Mouse (Mus musculus) ovary, postnatal 36 days (tissue): ENCODE results near the gene Tmem178b.
A peak's percentile ranks its signal among the peaks of the same experiment; 100 is the strongest.

Source experiments
- DNase-seq: peaks from one replicate; pipeline ENCODE4 v3.0.0; 2022; ENCODE audit warnings: low spot score, mixed read lengths

The Tmem178b gene

DNA sequence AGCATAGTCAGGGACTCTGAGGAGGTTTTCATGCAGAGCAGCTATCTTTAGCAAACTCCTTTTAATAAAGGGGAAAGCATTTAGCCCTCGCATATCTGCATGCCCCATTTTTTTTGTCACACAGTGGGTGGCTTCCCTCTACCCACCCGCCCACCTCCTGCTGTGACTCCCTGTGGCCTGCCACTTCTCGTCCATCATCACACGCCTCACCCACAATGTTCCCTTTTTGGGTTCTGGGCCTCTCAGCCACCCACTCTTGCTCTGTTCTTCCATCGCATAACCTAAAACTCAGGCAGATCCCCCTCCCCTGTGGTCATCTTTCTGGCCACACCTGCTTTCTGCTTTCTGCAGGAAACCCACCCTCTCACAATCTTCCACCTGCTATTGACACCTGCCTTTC lies 288.3 kb downstream of the Tmem178b start:
- no peak for DNase-seq

GRCm38 (mm10) chr6:40173559-40173958 lies 300.5 kb downstream of the Tmem178b start:
- no peak for DNase-seq

DNA sequence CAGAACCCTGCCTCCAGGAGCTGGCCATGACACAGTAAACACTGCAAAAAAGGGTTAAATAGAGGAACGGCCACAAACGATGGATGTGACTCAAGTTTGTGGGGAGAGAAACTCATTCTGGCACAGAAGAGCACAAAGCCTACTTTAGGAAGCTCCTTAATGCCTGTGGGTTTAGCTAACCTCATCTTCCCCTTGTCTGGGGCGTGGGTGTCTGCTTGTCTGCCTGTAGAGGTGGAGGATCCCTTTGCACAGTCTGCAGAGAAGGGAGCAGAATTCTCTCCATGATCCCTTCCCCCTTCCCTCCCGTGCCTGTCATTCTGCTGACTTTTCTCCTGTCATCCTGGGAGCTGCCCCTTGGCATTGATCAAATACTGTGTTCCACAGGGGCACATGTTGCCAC lies 304.8 kb downstream of the Tmem178b start:
- no peak for DNase-seq

DNA sequence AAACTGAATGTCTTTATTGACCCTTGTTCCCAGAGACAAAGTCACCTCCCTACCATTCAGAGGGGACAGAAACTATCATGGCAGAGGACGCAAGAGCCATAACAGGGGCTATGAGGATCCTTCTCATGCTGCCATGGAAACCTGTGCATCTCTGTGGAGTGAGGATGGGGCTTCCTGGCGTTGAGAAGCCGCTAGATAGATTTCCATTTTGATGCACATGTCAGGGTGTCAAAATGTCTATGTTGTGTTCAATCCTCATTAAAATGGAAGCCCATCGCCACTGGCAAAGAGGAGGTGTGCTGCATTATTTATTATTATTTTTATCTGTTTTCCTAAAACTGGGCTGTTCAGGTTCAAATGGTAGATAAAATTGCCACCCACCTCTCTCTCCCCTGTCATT lies 307.5 kb downstream of the Tmem178b start:
- DNase-seq: no peak

DNA sequence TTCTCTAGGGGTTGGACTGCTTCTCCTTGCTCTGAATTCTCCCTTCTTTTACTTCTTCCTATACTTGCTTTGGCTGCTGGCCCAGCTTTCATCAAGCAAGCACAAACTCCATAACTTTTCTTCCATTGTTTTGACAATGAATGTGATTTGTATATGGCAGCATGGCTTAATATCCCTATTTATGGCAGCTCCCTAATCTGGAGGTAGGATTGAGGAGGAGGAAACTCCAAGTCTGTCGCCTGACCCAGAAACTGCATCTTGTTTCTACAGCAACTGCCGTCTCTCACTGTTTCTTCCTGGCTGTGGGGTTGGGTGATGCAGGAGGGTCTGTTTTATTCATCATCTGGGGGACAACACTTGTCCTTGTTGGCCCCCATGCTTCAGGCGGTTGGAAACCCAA lies 327.6 kb downstream of the Tmem178b start:
- no peak for DNase-seq

DNA sequence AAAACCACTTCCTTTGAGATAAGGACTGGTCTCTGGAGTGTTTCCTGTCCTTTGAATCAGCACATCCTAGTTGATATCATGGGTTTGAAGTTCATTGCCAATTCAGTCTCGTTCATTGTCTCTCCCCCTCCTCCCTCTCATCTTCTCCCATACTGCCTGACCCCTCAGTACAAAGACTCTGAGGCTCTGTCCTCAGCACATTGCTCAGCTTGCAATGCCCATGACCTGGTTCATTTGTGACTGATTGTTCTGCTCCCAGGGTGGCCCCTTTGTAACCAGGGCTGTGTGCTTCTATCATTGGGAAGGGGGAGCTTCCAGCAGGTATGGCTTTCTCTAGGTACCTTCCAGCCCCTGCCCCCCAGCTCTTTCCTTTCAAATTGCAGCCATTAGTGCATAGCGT lies 329.5 kb downstream of the Tmem178b start:
- DNase-seq: no peak

DNA sequence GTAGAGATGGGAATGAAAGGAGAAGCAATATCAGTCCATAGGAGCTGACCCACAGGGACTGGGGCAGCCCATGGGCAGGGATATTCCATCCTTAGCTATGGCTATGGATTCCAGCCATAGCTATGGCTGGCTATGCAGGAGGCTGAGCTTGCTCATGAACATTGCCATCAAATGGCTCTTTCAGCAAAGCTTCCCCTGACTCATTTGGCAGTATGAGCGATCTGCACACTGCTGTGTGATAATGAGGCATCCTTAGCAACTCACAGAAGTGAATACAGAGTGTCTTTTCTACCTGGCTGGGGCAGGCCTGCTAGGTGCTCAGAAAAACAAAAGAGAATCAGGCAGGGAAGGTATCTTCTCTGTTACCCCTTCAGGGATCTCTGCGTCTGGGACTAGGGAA lies 332.3 kb downstream of the Tmem178b start:
- DNase-seq: no peak

- no peak for DNase-seq
Measured at GRCm38 (mm10) chr6:40208014-40208413, 334.9 kb downstream of the Tmem178b start.

- no peak for DNase-seq
Measured at GRCm38 (mm10) chr6:40209172-40209571, 336.1 kb downstream of the Tmem178b start.

DNA sequence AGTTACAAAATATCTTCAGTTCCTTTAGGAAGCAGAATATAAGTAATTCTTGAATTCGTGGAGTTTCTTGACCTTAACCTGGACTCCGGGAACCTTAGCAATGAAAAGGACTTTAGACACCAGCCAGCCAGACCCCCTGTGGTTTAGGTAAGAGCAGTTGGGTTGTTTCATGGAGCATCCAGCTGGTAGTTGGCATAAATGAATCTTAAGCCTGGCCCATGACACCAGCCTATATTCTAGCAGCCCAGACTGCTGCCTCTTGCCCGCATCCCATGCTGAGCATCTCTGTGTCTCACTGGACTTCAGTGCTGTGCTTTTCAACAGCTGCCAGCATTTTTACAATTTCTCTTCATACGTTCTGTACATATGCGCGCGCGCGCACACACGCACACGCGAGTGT lies 344.1 kb downstream of the Tmem178b start:
- no peak for DNase-seq

DNA sequence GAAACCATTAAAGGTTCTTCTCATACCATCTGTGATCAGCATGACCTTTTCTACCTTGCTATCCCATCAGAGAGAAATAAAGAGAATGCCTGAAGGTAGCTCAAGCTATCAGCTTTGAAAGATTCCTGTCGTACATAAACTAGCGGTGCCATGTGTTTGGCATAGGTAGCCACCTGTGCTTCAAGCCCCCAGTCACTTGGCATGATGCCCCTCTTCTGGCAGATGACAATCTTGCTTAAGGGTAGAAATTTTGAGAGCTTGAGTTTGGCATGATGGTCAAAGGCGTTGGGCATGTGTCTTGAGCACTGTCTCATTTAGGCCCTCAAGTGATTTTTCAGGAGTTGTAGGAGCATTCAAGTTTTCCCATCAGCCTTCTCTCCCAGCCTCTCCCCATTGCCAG lies 344.6 kb downstream of the Tmem178b start:
- no peak for DNase-seq

- DNase-seq: no peak
Measured at GRCm38 (mm10) chr6:40220634-40221120, 347.6 kb downstream of the Tmem178b start.

GRCm38 (mm10) chr6:40225585-40226280 lies 352.7 kb downstream of the Tmem178b start:
- DNase-seq: no peak

- no peak for DNase-seq
Measured at GRCm38 (mm10) chr6:40228981-40229380, 355.9 kb downstream of the Tmem178b start.

DNA sequence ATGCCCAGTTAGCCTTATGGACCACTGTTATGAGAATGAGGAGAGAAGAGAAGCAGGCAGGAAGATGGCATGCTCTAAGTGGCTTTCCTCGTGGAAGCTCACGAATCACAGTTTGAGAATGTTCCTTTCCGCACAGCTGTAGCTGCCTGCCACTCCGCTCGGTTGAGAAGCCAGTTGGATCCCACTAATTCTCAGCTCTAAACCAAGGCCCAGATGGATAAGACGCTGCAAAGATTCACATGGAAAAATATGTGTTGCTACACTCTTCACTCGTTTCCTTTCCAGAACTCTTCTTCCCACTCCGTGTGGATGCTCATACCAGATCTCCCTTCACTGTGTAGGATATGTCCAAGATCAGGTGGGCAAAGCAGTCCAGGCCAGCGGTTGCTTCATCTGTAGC lies 356.9 kb downstream of the Tmem178b start:
- DNase-seq: no peak

- DNase-seq: no peak
Measured at GRCm38 (mm10) chr6:40234066-40234465, 361.0 kb downstream of the Tmem178b start.

- DNase-seq: peak; percentile 66
Measured at GRCm38 (mm10) chr6:40235793-40236470, 362.9 kb downstream of the Tmem178b start.

- DNase-seq: peak; percentile 26
Measured at GRCm38 (mm10) chr6:40236841-40237765, 364.0 kb downstream of the Tmem178b start.

- no peak for DNase-seq
Measured at GRCm38 (mm10) chr6:40238857-40239256, 365.8 kb downstream of the Tmem178b start.

- DNase-seq: no peak
Measured at GRCm38 (mm10) chr6:40240671-40241070, 367.6 kb downstream of the Tmem178b start.

DNA sequence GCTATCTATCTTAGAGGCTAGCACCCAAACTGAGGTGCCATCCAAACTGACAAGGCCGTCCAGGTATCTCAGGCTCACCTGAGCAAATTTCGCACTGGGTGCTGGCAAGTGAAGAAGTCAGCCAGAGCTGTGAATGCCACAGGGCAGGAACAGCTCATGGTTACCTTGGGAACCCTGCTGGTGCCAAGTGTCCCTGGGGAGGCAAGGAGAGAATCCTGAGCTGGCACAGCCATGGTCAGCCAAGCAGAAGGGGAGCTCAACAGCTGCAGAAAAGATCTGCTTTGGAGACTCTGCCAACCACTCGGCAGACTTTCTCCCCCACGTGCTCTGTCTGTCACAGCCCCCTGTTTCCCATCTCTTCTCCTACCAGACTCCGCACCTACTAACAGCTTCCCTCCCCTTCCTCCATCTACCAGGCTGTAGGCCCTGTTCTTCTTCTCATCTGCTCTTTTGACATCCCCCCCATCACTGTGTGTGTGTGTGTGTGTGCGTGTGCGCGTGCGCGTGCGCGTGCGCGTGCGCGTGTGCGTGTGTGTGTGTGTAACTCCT lies 374.4 kb downstream of the Tmem178b start:
- DNase-seq: no peak

DNA sequence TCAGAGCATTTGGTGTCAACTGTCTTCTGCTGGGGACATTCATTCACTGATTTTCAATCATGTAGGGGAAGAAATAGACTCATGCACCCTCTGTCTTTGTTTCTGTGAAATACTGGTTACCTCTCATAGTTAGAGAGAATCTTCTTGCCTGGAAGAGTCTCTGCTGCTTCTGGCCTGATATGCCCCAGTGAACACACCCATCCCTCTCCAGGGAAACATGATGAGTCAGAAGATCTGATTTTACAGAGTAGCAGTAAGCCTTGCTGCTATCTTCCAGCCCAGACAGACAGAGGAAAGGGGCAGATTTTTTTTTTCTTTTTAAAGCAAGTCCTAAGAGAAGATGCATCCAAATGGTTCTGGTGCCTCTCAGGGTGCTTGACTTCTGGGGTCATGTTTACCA lies 376.9 kb downstream of the Tmem178b start:
- no peak for DNase-seq
